Mouse (Mus musculus) right cerebral cortex, adult 18-20 months (tissue): ENCODE results near the gene Gm12666.
"Not testable (repeated sequence)": the region's sequence is repeated elsewhere in the genome, so short reads cannot be mapped to it uniquely, and the experiment has no call there.

ENCODE experiments used
- DNase-seq: peaks from one replicate; pipeline ENCODE4 v3.0.0; 2022; ENCODE audit warnings: mixed read lengths

Gene Gm12666

DNA sequence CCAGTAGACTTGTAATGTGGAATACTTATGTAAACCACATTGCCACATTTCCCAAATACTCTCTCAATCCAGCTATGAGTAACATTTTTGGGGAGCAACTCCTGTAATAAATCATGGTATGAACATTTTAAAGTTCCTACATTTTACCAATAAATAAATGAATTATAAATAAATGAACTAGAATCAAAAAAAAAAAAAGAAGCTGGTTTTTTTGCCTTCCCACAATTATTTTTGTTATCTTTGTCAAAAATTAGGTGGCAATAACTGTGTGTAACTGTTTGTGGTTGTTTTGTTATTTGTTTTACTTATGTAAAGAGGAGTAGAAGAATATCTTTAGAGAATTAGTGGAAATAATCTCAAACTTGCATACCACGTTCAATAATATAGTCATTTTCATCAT is at the start of gene Gm12666:
Gene Gm12666, minus strand, starts transcription at position 101 of the 400 bp plus-strand sequence.
- not testable (repeated sequence) for DNase-seq

DNA sequence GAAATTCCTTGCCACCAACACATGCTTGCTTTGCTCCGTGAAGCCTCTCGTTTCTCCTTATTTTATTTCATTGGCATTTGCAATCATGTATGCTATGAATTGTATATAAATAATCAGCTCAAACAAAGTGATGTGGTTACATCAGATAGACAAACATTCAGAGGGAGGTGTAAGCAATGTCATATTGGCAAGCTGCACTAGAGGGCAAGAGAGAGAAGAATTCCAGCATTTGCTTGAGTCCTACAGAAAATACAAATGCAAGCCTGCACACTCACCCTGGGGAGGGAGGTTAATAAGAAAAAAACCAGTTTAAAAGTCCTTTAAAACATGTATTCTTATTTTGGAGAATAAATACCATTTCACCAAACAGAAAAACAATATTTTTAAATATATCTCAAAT is 34.8 kb upstream of the Gm12666 start:
- no peak for DNase-seq

DNA sequence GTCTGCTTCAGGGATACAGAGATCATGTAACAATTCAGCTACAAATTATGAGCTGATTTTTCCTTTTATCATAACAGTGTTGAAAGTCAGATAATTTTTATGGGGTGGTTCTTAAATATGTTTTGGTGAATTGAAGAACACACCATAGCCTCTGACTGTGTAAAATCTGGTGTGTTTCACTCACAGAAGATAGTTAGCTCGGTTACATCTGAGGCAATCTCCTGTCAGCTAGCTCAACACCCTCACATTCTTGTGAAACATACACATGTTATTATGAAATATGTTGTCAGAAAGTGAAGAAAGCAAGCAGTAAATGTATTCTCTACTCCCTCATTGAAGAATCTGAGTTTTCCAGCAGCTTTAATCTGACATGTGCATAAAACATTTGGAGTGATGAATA is 24.7 kb upstream of the Gm12666 start:
- no peak for DNase-seq

DNA sequence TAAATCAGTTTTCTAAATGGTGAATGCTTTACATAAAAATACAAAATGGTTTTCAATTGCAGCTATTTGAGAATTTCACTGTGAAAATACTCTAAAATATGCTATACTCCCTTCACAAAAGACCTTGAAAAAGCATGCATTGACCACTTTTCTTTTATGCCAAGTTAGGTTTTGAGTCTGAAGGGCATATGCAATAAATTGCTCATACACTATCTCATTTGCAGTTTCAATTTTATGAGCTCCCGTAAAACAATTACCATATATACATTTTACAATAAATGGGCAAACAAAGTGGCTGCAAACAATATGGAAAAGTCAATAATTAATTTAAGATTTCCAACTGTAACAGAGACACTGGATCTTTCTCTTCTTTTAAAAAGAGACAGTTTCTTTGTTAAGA is 38.9 kb downstream of the Gm12666 start:
- no peak for DNase-seq

DNA sequence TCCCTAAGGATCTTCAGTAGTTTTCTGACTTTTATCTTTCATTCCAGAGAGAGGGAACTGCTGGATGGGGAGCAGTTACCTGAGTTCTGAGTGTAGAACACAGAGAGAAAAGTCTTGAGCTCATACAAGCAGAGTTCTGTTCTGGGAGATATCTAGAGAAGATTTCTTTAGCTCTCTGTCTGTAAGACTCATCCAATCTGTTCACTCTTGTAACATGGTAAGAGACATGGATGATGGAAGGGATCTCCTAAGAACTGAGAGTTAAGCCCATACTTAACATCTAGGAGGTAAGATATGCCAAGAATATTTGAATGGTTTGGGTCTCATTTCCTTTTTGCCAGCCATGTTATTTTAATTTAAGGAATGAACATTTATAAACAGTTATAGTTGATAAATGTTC is 44.4 kb downstream of the Gm12666 start, which contains the start of gene Izumo3:
Gene Izumo3, minus strand, starts transcription at position 101 of the 400 bp plus-strand sequence.
- DNase-seq, result no peak
